Mouse (Mus musculus) lung, adult 2 months (tissue): ENCODE measurements around the gene Taf4. TPM values are rescaled to one million over a fixed set of nuclear protein-coding genes. Genes with fewer than 3 reads are reported as not detected.

Experiments
- DNase-seq: peaks from one replicate; pipeline ENCODE4 v3.0.0; 2022
- H3K4me1 ChIP-seq: fragments of 200-500 bp; 2 replicates; pipeline ENCODE4 v1.6.1; 2011; ENCODE audit warnings: low read length; ENCODE audit not compliant: control insufficient read depth, insufficient read depth
- H3K4me3 ChIP-seq: fragments of 200-500 bp; replicated peaks from 2 replicates; pipeline ENCODE3; 2011; ENCODE audit warnings: low read depth, mild to moderate bottlenecking, control low read depth, low read length; ENCODE audit errors: extremely low read depth
- CTCF ChIP-seq: fragments of 200-500 bp; IDR thresholded peaks from 2 replicates; pipeline ENCODE4 v1.5.1; 2011; ENCODE audit warnings: mild to moderate bottlenecking, low read length, control low read depth; ENCODE audit not compliant: insufficient read depth
- POLR2A ChIP-seq: fragments of 200-500 bp; IDR thresholded peaks from 2 replicates; pipeline ENCODE4 v1.6.1; 2011; ENCODE audit warnings: low read depth, mild to moderate bottlenecking, control low read depth, low read length, borderline replicate concordance; ENCODE audit errors: extremely low read depth
- WGBS: fragments of 180-500 bp; shearing (Covaris S2); methylation state at CpG from one replicate; pipeline ENCODE4 v1.1.7; 2018; 5-methylcytosine and 5-hydroxymethylcytosine counted together
- polyA plus RNA-seq: library from polyadenylated mRNA; depleted of rRNA; stranded (reverse); fragments of >200 nt; gene quantifications from 2 replicates; pipeline ENCODE4 v1.2.3, GENCODE M21; 2012

The Taf4 gene
- polyA plus RNA-seq, 1 experiment = 11.5 TPM

DNA sequence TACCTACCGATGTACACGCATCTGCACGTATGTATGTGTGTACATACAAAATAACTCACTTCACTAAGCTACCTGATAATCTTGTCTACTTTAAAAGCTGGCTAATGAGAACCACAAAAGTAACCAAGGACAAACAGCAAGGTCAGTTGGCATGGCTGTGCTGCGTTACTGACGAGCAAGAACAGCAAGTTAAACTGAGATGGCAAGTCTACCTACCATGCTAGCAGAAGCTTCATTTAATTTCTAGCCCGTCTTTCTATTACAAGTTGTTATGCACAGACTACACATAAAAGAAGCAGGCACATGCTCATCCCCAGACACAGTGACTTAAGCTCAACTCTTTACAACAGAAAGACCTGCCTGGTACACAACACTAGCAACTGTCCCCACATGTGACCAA, 29.9 kb downstream of the Taf4 start:
- 92% methylated on average over 6 of the region's 6 CpGs for WGBS
- no peak for DNase-seq
- TF ChIP-seq POLR2A = no peak
- Histone ChIP-seq H3K4me1 (peaks cover 17% of the 10 kb centered on the region), H3K4me3 (no peak overlapping the region)

DNA sequence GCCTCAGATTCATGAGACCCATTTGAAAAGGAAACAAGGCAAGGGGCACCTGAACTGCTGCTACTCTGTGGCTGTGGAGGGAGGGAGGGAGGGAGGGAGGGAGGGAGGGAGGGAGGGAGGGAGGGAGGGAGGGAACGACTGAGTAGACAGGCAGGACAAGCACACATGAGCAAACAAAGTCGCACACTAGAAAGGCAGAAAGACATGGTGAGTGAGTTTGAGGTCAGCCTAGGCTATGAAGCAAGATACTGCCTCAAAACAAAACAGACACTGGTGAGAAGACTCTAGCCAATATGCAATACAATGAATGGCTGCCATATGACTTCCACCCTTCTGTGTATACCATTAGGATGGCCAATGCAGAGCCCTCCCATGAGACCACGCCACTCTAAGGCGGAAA, 31.4 kb downstream of the Taf4 start:
- DNase-seq = no peak

DNA sequence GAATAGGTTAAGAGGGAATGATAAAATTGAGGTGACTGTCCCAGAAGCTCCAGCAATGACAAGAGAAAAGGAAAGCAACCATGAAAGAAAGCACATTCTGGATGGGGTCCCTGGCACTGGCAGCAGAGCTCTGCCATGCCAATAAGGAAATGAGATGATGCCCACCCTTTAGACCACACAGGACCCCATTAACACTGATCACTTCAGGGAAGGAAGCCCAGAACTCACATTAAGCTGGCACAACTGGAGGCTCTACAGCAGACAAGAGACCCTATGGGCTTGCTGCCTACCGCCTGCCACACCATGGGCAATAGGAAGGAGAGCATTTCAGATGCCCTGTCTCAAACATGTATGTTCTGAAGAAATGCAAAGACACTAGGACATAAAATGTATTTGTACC, 34.8 kb downstream of the Taf4 start:
- H3K4me1 ChIP-seq = peaks cover 6% of the 10 kb centered on the region
- 100% methylated on average over 1 of the region's 1 CpGs for WGBS
- no peak for DNase-seq
- no peak for TF ChIP-seq CTCF
- no peak overlapping the region for H3K4me3 ChIP-seq

More for the DNA sequence above, 31.4 kb downstream of the Taf4 start:
- TF ChIP-seq POLR2A (no peak), CTCF (no peak)
- WGBS = 51% methylated on average over 4 of the region's 4 CpGs
- no peak overlapping the region for H3K4me3 ChIP-seq
- peaks cover 17% of the 10 kb centered on the region for H3K4me1 ChIP-seq

DNA sequence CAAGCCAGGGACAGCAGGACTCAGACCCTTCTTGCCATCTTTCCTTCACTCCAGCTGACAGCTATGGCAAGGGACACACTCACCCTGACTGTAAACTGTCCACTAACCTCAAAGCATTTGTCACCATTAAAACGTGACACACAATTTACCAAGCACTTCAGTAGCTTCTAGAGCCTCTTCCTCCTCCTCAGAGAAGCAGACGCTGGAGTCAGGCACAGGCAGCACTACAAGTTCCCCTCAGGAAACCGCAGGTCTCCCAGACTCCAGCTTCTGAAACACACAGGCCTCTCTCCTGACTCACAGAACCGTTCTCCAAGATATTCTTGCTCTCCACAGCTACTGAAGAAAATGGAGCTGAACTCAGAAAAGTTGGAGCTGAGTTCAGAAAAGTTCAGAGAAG, 39.4 kb downstream of the Taf4 start:
- DNase-seq = no peak
- 47% methylated on average over 4 of the region's 4 CpGs for WGBS
- peaks cover 3% of the 10 kb centered on the region for H3K4me1 ChIP-seq
- TF ChIP-seq POLR2A (no peak), CTCF (no peak)
- no peak overlapping the region for H3K4me3 ChIP-seq

DNA sequence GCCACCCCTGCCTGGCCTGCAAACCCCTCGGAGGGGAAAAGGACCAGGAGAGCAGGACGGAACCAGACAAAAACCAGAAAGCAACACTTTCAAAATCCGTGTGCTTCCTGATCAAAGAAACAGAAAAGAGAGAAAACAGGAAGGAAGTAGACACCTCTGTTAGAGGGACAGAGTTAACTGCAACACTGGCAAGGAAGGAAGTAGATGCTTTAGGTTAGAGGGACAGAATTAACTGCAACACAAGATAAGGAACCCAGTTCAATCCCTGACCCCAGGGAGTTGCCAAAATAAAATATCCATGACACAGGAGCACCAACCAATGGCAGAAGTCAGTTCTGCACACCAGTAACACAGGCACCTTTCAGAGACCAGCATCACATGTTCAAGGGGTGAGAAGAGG, 42.3 kb downstream of the Taf4 start:
- 67% methylated on average over 3 of the region's 3 CpGs for WGBS
- Histone ChIP-seq H3K4me3 (no peak overlapping the region), H3K4me1 (no peaks in the 10 kb centered on the region)
- TF ChIP-seq POLR2A (no peak), CTCF (no peak)
- no peak for DNase-seq

DNA sequence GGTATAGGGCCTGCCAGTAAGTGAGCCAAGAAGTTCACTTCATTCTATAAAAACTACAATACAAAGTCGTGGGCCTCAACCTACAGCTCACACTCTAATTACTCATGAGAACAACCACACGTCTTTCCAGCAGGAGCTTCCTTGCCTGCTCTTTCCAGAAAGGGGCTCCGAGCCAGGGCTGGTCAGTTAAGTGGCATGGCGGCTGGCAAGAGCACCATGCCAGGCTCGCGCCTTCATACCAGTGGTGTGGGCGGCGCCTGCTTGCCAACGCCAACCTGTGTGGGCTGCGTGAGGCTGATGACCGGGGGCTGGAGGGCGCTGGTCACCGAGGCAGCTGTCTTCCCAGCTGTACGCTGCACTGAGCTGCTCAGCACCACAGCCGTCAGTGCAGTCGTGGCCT, 44.7 kb downstream of the Taf4 start:
- Histone ChIP-seq H3K4me1 (no peaks in the 10 kb centered on the region), H3K4me3 (no peak overlapping the region)
- no peak for DNase-seq
- 83% methylated on average over 16 of the region's 16 CpGs for WGBS
- TF ChIP-seq POLR2A = no peak
- TF ChIP-seq CTCF = no peak

DNA sequence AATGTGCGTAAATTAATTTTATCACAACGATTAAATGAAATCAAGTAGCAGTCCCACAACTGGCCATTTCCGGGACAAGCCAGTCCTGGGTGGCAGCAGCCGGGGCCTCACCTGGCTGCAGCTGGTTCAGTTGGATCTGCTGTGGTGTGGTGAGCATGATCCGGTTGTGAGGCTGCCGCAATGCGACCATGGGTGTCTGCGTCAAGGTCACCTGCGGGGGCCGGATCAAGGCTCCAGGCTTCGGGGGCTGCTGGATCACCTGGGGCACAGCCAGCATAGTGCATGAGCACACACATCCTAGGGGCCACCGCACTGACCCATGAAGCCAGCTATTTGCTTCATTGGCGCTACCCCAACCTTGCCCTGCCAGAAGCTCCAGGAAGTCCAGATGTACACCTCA, 47.3 kb downstream of the Taf4 start:
- TF ChIP-seq POLR2A (no peak), CTCF (no peak)
- Histone ChIP-seq H3K4me1 (no peaks in the 10 kb centered on the region), H3K4me3 (no peak overlapping the region)
- DNase-seq = no peak
- WGBS = 95% methylated on average over 13 of the region's 13 CpGs

DNA sequence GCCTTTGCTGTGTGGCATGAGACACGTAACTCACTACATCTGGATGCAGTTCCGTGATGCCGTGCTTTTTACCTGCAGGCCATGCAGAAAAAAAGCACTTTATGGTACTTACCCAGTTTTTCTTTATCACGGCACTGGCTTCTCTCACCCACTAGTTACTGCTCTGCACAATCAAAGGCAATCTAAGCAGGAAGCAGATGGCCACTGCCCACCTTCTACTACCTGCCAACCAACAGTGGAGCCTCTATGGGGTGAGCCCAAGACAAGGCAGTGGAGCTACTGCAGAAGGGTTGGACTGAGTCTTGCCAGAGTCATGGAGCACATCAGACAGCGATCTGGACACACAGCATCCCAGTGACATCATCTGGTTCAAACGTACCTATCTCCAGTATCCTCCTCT, 52.4 kb downstream of the Taf4 start:
- Histone ChIP-seq H3K4me1 (no peaks in the 10 kb centered on the region), H3K4me3 (no peak overlapping the region)
- TF ChIP-seq POLR2A = no peak
- no peak for TF ChIP-seq CTCF
- WGBS = 92% methylated on average over 6 of the region's 6 CpGs
- DNase-seq = no peak

DNA sequence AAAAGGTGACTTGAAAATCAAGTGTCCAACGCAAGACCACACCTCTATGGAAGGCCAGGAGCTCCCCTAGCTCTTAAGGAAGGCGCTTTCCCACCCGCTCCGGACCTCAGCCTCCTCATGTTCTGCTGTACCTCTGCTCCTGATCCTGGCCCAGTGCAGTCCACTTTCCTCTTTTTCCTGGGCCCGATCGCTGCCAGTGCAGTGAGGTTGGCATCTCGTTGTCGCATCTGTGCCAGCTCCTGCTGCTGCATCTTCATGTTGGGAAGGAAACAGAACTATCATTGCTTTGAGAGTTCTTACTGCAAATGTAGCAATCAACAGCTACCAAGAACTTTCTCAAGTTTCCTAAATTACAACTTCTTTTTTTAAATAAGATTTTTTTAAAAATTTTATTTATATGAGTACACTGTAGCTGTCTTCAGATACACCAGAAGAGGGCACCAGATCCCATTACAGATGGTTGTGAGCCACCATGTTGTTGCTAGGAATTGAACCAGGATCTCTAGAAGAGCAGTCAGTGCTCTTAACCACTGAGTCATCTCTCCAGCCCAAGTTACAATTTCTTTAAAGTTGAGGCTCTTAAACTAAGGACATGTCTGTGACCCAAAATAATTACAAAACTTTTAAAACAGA, 55.3 kb downstream of the Taf4 start:
- Histone ChIP-seq H3K4me1 (no peaks in the 10 kb centered on the region), H3K4me3 (no peak overlapping the region)
- no peak for DNase-seq
- TF ChIP-seq CTCF = no peak
- TF ChIP-seq POLR2A = no peak
- WGBS = 93% methylated on average over 8 of the region's 8 CpGs

DNA sequence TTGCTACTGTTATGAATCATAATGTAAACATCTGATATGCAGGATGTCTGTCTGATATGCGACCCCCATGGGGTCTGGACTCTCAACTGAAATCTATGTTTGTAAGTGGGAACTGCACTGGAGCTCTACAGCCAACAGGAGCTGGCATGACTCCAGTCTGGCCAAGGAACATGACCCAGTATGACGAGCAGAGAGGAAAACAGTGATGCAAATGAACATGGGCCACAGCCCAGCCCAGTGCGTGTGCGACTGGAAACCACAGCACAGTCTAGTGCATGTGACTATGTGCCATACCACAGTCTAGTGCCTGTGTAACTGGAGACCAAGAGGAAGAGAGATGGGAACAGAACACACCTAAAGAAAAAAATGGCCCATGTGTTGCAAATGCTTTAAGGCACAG, 56.4 kb downstream of the Taf4 start:
- WGBS = 51% methylated on average over 4 of the region's 4 CpGs
- no peak for DNase-seq
- H3K4me3 ChIP-seq = no peak overlapping the region
- TF ChIP-seq POLR2A (no peak), CTCF (no peak)
- H3K4me1 ChIP-seq = no peaks in the 10 kb centered on the region
